Mouse (Mus musculus) heart, adult 9 months (tissue): Measurements from ENCODE around the gene Dnm3.

Experiments used
- DNase-seq, 2 experiments: peaks; one replicate each; pipeline ENCODE4 v3.0.0; 2022; ENCODE audit warnings: low spot score in 2 of 2

The Dnm3 gene

GRCm38 (mm10) chr1:162477246-162478209 lies at the start of gene Dnm3:
Gene Dnm3 (minus strand): TSS chr1:162478034.
- peak; percentile 85 to 89 for DNase-seq

DNA sequence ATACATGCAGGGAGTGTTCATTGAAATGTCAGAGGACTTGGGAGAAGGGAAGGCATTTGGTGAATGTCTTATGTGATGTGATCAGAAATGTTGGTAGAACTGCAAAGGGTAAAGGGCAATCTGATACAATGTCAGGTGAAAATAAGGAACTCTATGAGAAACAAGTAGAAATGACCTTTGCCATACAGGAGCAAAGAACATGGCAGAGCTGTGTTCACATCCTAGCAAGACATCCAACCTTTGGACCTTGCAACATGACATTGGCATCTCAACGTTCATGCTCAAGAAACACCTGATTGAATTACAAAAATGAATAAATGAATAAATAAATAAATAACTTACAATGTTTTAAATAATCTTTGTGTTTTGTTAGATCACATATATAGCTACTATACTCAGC lies 37.3 kb upstream of the Dnm3 start:
- DNase-seq = no peak

- DNase-seq = no peak
Measured at GRCm38 (mm10) chr1:162510013-162510356, 32.2 kb upstream of the Dnm3 start.

DNA sequence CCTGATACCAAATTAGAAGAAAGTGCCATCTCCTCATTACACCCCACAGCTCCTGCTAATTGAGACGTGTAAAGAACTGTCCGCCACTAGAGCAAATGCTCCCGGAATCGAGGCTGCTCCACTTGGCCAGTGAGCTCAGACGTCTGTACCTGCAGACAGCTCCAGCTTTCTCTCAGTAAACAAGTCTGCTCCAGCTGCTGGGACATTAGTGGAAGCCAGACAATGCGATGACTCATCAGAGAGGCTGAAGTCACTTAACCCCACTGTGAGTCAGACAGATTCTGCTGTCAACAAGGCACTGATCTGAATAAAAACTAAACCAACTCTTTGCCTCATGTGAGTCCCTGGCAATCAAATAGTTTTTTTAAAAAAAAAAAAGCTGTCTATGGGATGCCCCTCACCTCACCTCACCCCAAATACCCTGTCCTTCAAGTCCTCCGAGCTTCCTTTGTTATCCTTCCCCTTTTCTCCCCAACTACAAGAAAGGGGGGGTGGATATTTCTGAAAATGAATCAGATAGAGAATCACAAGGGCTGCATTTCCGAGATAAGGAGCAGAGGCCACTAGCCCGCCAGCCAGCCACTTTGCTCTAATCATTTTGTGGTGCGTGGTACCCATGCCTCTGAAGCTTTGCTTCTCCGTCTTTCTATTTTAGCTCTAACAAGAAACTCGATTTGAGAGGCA lies 31.6 kb upstream of the Dnm3 start:
- DNase-seq = peak; percentile 70 to 80

GRCm38 (mm10) chr1:162508211-162509005 lies 30.6 kb upstream of the Dnm3 start:
- no peak for DNase-seq

DNA sequence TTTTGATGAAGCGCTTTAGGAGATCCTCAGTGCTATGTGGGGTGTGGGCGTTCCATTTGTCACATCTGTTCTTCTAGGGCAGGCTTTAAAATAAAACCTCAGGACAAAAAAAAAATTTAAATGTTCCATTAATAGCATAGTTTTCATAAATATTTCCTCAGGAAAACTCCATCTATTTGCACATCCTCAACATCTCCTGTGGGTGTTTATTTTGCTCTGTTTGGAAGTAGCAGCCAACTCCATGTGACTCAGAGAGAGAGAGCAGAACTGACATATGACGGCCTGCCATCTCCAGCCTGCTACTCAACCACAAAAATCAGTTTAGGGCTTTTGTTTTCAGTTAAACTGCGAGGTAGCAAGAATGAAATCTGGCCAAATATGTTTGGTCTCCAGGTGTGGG lies 28.7 kb upstream of the Dnm3 start:
- DNase-seq = no peak

DNA sequence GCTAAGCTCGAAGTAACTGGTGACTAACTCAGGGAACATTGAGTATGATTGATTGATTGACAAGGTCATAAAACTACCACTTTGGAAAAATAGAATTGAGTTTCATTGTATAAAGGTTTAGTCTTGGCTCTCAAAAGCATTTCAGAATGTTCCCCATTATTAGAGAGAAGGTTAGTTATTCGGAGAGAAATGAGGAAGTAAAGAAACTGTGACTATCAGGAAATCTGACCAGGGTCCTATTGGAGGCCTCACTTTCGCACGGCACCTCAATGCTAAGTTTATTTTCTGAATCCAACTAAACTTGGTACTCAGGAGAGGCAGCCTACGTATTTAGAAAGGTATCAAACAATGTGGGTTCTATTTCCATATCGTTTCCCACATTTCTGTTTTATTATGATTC lies 27.8 kb upstream of the Dnm3 start:
- DNase-seq = no peak

DNA sequence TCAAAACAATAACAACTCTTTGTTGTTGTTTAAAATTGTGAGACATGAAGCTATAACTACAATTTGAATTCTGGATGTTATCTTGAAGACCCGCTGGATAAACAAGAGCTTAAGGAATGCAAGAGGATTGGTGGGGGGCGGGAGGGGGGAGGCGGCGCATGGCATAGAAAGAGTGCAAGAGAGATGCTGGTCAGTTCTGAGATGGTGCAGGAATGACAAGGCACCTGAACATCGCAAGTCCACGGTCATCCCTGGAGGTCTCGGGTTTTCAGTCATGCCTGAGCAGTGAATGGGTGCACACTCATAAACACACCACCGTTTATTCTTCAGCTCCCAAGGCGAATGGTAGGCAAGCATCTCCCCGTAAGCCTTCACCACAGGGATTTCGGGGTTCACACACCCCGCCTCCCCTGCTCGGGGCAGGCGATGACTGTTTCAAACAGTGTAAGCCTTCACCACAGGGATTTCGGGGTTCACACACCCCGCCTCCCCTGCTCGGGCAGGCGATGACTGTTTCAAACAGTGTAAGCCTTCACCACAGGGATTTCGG lies 1.2 kb downstream of the Dnm3 start:
- DNase-seq = no peak

DNA sequence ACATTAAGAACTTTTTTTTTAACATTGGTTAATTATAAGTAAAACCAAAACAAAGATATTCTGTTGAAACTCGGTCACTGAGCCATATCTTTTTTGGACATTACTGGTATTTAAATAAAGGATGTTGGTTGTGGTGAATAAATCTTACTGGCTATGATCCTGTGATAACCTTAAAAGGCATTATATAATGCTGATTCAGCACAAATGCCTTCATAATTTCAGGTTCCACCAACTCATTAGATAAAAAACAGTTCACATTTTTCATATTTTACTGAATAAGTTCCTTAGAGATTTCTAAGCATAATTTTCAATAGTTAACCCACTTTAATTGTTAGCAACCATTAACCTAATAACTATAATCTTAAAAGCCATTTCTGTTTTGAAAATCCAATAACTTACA lies 4.9 kb downstream of the Dnm3 start:
- no peak for DNase-seq

DNA sequence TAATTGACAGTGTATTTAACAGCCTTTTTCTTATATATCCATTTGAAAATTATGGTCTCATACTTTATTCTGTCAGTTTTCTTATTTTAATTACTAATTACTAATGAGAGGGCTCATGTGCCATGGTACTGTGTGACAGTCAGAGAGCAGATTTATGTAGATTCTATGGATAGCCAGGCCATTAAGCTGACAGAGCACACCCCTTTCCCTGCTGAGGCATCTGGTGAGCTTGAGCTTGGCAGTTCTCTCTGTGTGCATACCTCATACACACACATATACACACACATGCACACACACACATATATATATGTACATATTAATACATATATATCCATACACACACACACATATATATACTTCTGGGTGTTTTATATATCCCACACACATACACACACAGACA lies 6.7 kb downstream of the Dnm3 start:
- DNase-seq = no peak

- DNase-seq = peak in 1 of 2 experiments; percentile 10
Measured at GRCm38 (mm10) chr1:162469752-162470280, 8.0 kb downstream of the Dnm3 start.

GRCm38 (mm10) chr1:162463676-162464075 lies 14.2 kb downstream of the Dnm3 start:
- DNase-seq = no peak

- DNase-seq = no peak
Measured at GRCm38 (mm10) chr1:162458711-162459110, 19.1 kb downstream of the Dnm3 start.

- DNase-seq = no peak
Measured at GRCm38 (mm10) chr1:162456861-162457260, 21.0 kb downstream of the Dnm3 start.

DNA sequence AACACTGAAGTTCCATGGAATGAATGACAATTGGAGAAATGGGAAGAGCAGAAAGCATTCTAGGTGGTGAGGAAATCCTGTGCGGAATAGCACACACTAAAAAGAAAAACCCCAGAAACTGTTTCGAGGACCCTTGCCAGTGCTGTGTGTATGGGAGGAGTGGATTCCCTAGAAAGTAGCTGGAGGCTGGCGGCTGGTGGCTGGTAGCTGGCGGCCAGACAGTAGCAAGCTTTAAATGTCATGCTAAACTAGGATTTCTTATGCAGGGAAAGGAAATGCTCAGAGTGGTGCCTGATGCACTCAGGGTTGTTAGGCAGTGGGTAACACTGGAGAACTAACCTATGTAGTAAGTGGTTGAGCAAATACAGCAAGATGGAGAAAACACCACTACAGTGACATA lies 21.4 kb downstream of the Dnm3 start:
- no peak for DNase-seq

- DNase-seq = peak in 1 of 2 experiments; percentile 15
Measured at GRCm38 (mm10) chr1:162453578-162453977, 24.3 kb downstream of the Dnm3 start.

GRCm38 (mm10) chr1:162453030-162453429 lies 24.8 kb downstream of the Dnm3 start:
- DNase-seq = no peak

- DNase-seq = no peak
Measured at GRCm38 (mm10) chr1:162449161-162449909, 28.5 kb downstream of the Dnm3 start.

GRCm38 (mm10) chr1:162444805-162445204 lies 33.0 kb downstream of the Dnm3 start:
- DNase-seq = no peak

DNA sequence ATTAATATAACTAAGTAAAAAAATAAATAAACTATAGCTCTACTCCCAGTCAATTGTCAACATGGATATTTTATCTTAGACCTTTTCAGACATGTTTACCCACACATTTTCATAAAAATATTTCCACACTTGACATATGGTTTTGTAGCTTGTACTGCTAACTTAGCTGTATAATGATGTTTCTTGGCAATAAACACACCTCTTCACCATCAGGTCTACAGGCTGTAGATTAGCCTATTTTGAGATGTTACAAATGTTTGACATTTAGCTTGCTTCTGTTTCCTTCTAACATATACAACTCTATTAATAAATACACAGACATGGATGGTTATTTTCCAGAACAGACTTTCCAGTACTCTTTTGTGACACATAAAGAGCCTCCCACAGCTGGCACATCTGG lies 38.3 kb downstream of the Dnm3 start:
- DNase-seq = no peak

GRCm38 (mm10) chr1:162436672-162437071 lies 41.2 kb downstream of the Dnm3 start:
- no peak for DNase-seq
